Mouse (Mus musculus) cerebellum, adult 9-10 months (tissue): ENCODE results near the gene Arhgap8.
A peak's percentile ranks its signal among the peaks of the same experiment; 100 is the strongest.
"Not testable (repeated sequence)": the region's sequence is repeated elsewhere in the genome, so short reads cannot be mapped to it uniquely, and the experiment has no call there.

ENCODE experiments used
- DNase-seq: peaks from one replicate; pipeline ENCODE4 v3.0.0; 2022

Arhgap8 gene

GRCm38 (mm10) chr15:84698189-84698588, 21.7 kb upstream of the Arhgap8 start:
- no peak for DNase-seq

- DNase-seq: no peak
Measured at GRCm38 (mm10) chr15:84700147-84700794, 19.6 kb upstream of the Arhgap8 start.

DNA sequence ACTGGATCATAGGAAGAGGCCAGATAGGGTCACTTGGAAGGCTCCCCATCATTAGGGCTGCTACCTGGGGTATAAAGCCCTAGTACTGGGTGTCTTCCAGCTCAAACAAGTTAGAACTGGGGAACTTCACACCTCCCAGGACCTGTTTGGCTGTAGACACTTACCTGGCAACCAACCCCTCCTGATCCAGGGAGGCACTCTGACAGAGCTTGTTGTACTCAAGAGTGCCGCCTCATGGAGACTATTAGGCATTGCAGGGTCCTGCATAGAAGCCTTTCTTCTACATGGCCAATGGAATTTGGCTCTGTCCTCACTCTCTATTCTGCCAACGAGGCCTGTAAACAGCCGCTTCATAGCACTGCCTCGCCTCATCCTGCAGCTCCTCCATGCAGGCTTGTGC, 17.9 kb upstream of the Arhgap8 start:
- peak; percentile 28 for DNase-seq

- no peak for DNase-seq
Measured at GRCm38 (mm10) chr15:84702391-84703345, 17.2 kb upstream of the Arhgap8 start.

DNA sequence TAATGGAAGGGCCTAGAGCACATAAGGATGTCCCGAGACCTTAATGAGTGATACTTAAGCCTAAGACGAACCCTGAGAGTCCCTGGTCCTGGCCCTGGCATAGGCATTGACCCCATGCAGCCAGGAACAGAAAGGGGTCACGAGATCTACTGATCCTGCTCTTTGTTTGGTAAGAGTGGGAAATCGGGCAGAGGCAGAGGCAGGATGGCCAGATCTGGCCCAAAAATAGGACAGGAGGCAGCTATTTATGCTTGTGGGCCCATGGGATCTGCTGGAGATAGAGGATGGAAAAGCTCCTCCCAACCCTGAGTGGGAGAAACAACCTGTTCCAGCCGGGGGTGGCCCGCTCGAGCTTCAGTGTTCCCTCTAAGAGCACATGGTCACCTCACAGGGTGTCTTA, 15.9 kb upstream of the Arhgap8 start:
- no peak for DNase-seq

GRCm38 (mm10) chr15:84705351-84705901, 14.4 kb upstream of the Arhgap8 start:
- DNase-seq: no peak

DNA sequence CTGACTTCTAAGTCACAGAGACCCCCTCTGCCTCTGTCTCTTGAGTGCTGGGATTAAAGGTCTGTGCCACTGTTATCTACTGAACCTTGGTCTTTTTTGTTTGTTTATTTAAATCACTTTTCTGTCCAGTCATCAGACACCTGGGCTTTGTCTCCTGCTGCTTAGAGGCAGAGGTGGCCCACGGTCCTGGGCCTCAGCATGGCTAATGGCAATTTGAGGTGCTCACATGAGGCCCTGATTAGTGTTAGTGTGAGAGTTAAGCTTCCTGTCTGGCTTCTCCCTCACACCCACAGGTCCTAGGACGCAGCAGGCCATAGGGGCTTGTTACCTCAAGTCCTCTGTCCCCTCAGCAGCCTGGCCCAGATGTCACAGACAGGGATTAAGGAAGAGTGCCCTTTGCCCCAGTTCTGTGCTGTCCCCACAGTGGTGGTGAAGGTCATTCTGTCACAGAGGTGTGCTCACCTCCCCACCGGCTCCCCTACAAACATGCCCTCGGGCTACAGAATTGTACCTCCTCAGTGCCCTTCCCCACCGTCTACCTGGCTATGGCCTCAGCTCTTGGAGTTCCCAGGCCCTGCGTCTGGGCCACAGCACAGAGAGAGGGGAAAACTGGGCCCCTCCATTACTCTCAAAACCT, 12.8 kb upstream of the Arhgap8 start:
- no peak for DNase-seq

GRCm38 (mm10) chr15:84712566-84713405, 7.1 kb upstream of the Arhgap8 start:
- no peak for DNase-seq

GRCm38 (mm10) chr15:84714730-84715129, 5.1 kb upstream of the Arhgap8 start:
- no peak for DNase-seq

DNA sequence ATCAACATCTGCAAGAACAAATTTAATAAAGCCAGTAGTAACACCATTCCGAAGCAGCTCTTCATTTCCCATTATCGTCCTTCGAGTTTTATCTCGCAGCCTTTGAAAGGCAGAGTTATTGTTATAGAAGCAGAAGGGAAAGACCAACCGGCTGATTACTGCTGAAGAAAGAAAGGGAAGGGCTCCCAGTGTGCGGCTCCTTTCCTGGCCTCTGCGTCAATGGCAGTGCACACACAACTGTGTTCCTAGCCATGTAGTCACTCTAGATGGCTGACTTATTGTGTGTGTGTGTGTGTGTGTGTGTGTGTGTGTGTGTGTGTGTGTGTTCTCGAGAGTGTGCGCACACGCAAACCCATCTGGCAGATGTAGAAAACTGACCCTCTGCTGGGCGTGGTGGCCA, 4.7 kb upstream of the Arhgap8 start:
- no peak for DNase-seq

DNA sequence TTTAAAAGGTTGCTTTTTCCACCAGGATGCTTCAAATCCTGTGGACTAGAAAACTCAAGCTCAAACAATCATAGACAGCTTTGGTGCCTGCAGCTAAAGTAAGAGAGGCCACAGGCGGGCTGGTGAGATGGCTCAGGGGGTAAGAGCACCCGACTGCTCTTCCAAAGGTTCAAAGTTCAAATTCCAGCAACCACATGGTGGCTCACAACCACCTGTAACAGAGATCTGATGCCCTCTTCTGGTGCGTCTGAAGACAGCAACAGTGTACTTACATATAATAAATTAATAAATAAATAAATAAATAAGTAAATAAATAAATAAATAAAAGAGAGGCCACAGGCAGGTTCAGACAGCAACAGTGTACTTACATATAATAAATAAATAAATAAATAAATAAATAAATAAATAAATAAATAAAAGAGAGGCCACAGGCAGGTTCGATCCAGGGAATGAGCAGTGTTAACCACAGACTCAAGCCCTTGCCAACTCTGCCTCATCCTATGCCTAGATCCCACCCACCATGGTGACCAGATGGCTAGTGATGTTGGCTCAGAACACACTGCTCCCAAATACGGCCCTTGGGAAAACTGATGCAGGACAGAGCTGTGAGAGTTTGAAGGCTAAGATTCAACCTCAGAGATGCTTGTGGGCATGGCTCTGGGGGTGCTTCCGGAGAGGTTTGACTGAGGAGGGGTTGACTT, 2.1 kb upstream of the Arhgap8 start:
- DNase-seq: not testable (repeated sequence)

- no peak for DNase-seq
Measured at GRCm38 (mm10) chr15:84718785-84719184, 1.1 kb upstream of the Arhgap8 start.

- DNase-seq: no peak
Measured at GRCm38 (mm10) chr15:84720291-84721204, 696 bp downstream of the Arhgap8 start.

DNA sequence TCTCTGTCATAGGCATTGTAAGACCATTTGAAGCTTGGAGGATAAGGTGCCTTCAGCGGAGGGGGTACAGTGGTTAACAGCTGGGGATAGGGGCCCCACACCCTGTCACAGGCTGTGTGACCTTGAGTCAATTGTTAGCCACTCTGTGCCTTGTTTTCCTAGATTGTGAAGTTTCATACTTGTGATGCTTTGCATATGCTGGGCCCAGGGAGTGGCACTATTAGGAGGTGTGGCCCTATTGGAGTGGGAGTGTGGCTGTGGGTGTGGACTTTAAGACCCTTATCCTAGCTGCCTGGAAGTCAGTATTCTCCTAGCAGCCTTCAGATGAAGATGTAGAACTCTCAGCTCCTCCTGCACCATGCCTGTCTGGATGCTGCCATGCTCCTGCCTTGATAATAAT, 3.8 kb downstream of the Arhgap8 start:
- not testable (repeated sequence) for DNase-seq

- DNase-seq: no peak
Measured at GRCm38 (mm10) chr15:84724199-84724598, 4.3 kb downstream of the Arhgap8 start.

- DNase-seq: peak; percentile 3
Measured at GRCm38 (mm10) chr15:84729685-84730084, 9.8 kb downstream of the Arhgap8 start.

- no peak for DNase-seq
Measured at GRCm38 (mm10) chr15:84730893-84731292, 11.0 kb downstream of the Arhgap8 start.

GRCm38 (mm10) chr15:84731676-84732424, 12.0 kb downstream of the Arhgap8 start:
- no peak for DNase-seq

GRCm38 (mm10) chr15:84732425-84732749, 12.5 kb downstream of the Arhgap8 start:
- no peak for DNase-seq
